Mouse (Mus musculus) bone marrow, adult 2 months (tissue): ENCODE data around the gene Slit2.

Experiments
- CTCF ChIP-seq: fragments of 200-500 bp; IDR thresholded peaks from 2 replicates; pipeline ENCODE4 v1.5.1; 2011; ENCODE audit warnings: low read length, control low read depth; ENCODE audit not compliant: control insufficient read depth, insufficient read depth
- POLR2A ChIP-seq: fragments of 200-500 bp; IDR thresholded peaks from 2 replicates; pipeline ENCODE4 v1.6.1; 2011; ENCODE audit warnings: low read depth, mild to moderate bottlenecking, control low read depth, low read length, borderline replicate concordance; ENCODE audit not compliant: control insufficient read depth

- TF ChIP-seq POLR2A = no peak
- no peak for TF ChIP-seq CTCF
Observed at GRCm38 (mm10) chr5:48114969-48115537, 132.1 kb downstream of the Slit2 start.
